Mouse (Mus musculus): ENCODE measurements at regions not wholly inside any gene's neighbourhood (a gene's known extent, or its start where the extent isn't known, plus 50 kb on each side); places are given as distances from the start of the nearest gene placed in this dataset.

DNA sequence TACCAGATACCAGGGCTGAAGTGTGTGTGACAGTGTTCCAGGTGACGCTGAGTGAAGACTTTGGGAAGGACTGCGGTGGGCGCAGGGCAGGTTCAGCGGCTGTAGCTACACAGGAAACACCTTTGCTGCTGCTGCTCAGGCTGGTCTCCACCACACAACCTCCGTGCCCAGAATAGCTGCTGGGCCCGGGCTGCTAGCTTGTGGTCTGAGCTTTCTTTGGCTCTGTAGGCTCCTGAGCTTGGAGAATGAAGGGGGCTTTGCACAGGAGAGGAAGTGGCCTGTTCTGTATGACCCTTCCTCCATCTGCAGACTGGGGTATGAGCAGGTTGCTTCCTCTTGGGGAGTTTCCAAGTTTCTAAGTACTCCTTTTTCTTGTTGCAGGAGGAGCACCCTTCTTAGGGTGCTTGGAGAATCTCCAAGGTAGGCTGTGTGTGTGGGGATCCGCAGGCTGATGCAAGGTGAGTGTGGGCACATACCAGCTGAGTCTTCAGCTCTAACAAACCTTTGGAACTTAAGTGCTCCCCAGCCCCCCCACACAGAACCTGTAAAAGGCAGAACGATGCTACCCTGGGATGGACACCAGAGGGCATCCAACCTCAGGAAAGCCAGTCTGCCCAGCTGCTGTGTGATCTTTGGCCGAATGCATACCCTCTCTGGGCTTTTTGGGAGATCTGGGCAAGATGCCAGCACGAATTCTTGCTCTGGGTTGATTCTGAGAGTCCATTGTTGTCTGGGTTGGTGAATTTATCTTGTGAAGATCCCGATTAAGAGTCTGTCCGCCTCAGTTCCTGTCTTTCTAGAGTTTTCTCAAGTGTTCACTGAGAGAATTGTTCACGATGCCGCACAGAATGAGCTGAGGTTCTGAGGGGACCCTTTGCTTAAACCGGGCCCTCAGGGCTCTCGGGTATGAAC lies 136.6 kb downstream of the Mn1 start:
- no peak for DNase-seq (ENCODE audit: low spot score)

DNA sequence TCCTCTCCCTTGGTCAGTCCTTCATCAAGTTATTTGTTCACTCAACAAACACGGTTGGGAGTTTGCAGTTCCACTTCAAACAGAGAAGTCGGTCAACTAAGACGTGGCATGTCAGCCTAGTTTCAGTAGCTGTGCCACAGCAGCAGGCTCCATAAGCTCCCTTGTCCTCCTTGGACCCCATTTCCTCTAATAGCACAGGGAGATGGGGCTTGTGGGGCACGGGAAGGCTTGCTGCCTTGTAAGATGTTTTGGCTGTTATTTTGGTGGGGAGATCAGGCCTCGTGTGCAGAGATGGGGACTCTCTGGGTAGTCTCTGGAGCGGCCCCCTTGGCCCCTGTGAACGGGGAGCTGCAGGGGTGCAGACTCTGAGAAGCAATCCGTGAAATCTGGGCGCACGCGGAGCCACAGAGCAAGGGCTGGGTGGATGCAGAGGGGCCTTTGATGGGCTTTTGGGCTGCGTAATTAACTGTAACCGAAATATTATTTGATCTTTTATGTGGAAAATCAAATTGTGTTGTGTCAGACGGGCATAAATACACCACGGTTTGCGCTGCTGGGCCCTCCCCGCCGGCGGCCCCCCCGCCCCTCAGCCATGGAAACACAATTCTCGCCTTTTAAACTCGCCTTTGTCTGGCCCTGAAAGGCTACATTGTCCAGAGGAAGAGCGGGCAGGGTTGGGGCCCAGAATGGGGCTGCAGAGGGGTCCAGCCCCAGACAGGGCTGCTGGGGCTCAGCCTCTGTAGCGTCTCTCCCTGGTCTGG lies 137.6 kb downstream of the Mn1 start:
- no peak for DNase-seq (ENCODE audit: low spot score)

DNA sequence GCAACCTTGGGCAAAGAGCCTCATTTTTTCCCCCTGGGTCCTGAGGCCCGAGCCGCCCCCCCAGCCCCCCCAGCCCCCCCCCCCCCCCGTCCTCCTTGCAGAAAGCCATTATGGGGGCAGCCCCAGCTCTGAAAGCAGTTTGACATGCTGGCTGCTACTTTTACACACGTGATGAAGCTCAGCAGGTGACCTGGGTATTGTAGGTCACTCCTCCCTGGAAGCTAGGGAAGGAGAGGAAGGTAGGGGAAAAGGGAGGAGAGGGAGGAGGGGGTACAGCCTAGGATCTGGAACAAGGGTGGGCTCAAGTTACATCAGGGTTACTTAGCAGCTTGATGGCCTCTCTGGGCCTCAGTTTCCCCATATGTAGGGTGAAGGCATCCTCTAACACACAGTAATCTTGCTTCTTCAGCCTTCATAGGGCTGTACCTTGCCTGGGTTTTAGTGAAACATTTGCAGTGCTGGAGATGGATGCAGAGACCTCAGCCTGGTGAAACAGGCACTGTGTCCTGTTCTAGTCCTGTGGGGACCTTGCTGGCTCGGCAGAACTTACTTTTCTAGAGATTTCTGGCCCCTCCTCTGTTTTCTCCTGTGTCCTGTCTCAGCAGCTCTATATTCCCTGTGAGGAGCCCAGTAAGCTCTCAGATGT lies 138.3 kb downstream of the Mn1 start:
- no peak for DNase-seq (ENCODE audit: low spot score)

DNA sequence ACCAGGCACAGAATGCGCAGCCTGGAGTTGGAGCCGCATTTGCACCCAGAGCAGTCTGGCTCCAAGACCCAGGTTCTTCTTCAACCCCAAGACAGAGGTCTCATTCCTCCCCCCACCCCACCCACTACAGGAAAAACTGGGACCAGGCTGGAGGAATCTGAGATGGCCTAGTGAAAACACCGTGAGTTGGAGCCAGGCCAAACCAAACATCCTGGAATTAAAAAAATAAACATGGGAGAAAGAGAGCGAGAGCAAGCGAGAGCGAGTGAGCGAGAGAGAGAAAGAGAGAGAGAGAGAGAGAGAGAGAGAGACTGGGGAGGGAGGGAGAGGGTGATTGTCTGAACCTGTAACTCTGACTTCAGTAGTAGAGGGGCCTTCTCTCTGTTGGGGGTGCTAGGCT lies 138.8 kb downstream of the Mn1 start:
- DNase-seq (ENCODE audit: low spot score): no peak

DNA sequence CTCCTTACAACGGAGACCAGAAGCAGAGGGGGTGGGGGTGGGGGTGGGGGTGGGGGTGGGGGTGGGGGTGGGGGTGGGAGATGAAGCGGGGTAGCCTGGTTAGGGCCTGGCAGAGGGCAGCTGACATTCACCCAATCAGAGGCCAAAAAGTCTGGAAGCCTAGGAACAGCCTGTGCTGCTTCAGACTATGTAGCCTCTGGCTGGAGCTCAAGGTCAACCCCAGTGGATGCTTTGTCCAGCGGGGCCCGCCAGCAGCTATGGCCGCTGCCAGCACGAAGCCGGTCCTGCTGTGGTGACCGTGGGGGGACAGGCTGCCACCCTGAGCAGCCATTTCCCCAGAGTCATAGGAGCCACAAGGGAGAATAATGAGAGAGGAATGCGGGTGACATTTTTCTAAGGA lies 143.3 kb downstream of the Mn1 start:
- peak; percentile 58 for DNase-seq (ENCODE audit: low spot score)

DNA sequence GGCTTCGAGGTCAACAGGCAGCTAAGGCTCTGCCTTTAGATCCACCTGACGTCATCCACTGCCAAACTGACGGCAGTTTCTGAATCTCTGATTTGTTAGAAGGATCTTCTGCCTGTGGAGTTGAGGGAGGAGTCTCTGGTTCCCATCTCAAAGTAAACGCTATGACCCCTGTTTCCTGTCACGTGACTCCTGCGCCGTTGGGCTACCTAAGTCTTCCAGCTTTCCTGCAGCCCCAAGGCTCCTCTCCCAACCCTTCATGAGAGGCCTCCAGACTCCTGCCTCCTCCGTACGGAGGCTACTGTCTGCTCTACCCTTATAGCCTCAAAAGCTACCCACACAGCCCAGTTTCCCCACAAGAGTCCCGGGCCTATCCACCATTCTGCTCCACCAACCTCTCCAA lies 144.1 kb downstream of the Mn1 start:
- no peak for DNase-seq (ENCODE audit: low spot score)

DNA sequence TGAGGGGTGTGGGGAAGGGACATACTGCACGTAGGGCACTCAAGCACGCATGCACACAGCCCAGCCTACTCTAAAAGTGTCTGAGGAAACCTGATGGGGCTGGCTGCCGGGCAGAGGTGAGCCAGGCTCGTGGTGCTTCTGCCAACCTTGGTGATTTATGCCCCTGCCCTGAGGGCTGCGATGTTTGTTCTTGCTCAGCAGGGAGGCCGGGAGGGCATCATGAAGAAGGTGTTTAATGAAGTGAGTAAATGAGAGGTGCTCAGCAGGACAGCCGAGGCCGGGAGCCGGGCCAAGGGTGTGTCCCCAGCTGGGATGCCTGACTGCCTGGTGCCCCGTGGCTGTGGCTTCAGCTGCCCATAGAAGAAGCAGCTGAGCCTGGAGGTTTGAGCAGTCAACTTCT lies 153.7 kb downstream of the Mn1 start:
- no peak for DNase-seq (ENCODE audit: low spot score)

DNA sequence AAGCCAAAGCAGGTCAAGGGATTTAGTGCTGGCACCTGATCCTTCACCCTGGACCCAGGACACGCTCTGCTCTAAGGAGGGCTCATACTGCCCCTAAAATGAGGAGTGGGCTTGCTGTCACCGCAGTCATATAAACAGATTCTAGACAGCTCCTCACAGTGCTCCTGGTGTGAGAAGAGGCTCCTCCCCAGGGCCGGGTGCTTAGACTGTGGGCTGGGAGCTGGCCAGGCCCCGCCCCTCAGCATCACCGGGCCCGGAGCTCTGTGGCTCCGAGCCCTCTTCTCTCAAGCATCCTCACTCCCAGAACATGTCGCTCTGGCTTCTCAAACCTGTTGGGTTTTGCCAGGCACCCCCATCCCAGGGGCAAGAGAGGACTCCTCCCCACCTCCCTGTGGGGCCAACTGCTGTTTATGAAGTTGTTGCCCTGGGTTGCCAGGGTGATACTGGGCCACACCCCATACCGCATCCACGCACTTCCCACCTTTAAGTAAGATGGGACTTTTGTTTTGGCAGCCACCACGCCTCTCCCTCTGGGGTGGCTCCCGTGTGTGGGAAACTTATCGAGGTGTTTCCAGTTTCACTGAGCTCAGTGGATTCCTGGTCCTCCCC lies 156.2 kb downstream of the Mn1 start:
- no peak for DNase-seq (ENCODE audit: low spot score)

DNA sequence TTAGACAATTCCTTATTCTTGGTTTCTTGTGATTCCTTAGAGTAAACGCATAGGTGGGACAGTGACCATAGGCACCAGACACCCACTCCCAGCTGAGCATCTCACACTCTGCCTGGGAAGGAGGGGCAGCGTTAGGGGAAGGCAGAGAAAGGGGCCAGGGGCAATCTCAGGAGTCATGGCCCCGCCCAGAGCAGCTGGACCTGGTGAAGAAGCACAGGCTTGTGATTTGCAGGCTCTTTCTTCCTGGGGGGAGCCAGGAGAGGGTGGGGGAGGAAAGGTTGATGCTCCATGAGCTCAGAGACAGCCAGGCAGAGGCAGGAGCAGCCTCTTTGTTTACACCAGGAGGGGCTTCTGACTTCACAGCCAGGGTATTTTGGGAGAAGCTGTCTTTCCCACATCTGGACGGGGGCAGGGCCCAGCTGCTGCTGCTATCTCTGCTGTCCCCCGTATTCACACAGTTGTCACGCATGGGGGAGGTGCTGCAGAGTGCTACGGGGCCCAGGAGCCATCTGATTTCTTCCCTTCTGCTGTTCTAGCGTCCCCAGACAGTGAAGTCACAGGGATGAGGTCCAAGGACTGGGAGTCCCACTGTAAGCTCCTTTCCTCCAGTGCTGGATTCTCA lies 157.2 kb downstream of the Mn1 start:
- DNase-seq (ENCODE audit: low spot score): no peak

DNA sequence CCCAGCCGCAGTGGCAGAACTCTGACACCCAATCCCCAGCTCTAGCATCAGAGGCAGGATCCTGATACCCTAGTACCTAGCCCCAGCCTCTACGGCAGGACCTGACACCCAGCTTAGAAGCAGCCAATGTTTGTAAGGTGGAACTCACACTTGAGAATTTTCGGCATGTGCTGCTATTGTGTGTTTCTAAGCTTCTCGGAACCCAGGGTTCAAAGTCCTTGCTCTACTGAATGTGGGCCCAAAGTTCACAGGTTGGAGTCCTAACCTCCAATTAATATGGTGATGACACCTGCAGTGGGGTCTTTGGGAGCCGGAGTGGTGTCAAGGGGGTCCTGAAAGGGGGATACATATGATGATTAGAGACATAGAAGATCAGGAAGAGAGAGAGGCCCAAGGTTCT lies 158.2 kb downstream of the Mn1 start:
- no peak for DNase-seq (ENCODE audit: low spot score)

DNA sequence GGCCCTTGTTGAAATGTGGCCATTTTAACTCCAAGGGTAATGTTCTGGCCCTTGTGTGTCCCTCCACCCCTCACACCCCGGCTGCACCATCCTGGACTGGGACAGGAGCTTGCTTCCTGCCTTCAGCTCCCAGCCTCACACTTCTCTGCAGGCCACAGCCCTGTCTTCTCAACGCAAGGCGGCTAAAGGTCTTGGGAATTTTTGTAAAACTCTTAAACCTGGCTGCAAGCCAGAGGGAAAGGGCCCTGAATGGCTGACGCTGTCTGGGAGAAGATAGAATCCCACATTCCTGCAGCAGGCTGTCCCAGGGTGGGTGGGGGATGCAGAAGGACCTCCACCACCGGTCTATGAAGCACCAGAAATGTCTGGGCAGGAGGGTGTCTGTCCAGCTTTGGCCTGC lies 156.3 kb upstream of the Gm26897 start:
- DNase-seq (ENCODE audit: low spot score): no peak

DNA sequence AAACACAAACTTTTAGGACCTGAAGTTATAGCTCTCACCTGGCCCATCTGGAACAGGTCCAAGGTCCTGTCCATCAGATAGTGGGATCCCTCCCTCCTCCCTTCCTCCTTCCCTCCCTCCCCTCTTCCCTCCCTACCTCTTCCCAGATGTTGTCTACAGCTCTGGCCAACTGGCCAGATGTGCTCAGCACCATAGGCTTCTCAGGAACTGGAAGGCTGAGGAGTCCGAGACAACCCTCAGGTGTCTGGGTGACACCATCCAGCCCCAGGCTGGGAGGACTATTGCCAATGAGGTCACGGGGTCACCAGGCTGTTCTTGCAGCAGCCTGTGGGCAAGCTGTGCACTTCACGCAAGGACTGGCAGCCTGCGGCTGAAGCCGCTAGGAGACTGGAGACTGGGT lies 155.6 kb upstream of the Gm26897 start:
- no peak for DNase-seq (ENCODE audit: low spot score)

DNA sequence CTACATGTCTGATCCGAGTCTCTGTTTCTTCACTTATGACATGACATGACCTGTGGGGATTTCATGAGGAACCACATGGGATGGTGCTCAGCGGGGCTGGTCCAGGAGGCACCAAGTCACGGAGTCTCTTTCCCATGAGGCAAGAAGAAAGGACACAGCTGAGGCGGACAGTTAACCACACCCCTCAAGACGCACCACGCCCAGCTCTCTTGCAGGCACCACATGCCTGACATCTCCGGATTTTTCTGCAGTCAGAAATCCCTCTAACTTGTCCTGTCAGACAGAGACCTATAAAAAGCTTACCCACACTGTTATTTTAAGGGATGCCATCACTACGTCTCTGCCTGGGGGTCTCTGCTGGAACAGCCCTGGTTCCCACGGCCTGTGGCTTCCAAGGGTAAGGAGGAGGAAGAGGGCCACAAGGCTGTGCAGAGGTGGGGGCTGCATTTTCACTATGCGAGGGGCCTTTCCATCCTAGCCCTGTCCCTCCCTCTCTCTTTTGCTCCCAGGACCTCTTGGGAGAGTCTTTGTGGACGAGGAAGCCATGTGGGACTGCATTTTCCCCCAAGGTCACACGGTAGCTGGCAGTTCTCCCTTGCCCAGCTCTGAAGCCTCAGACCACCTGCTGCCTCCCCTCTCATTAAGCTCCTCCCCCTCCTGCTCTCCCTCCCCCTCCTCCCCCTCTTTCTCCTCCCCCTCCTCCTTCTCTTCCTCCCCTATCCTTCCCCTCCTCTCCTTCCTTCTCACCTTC lies 154.6 kb upstream of the Gm26897 start:
- no peak for DNase-seq (ENCODE audit: low spot score)

DNA sequence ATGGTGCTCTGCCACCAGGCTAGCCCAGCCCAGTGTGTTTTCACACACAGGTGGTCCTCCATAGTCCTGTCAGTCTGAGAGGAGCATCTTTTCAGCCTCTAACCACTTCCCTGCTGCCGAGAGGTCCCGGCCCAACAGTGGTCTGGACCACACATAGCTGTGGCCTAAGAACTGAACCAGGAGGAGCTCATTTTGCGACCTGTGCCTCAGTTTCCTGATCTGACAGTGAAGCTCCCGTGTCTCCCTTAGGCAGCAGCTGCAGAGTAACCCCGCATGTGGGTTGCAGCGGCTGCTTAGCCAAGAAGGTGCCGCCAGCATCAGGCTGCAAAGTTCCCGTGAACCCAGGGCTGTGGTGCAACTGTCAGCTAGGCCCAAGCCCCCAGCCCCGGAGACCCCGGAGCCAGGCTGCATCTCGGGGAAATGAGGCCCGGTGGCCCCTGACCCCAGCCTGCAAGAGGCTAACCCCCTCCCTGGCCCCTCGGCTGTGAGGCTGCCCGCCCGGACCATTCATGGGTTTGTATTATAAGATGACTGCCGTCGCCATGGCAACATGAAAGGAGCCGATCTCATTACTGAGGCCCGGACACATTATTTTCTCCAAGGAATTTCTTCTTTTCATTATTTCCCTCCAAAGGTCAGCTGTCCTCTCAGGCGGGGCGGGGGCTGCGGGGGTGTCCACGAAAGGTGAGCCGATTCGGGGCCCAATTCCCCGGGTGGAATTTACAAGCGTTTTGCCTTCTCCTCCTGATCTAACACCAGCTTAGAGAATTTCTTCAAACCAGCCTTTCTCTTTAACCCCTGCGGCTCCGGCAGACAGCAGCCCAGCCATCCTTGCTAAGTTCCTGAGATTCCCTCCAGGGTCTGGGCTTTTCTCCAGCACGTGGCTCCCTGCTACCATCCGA lies 152.6 kb upstream of the Gm26897 start:
- no peak for DNase-seq (ENCODE audit: low spot score)

DNA sequence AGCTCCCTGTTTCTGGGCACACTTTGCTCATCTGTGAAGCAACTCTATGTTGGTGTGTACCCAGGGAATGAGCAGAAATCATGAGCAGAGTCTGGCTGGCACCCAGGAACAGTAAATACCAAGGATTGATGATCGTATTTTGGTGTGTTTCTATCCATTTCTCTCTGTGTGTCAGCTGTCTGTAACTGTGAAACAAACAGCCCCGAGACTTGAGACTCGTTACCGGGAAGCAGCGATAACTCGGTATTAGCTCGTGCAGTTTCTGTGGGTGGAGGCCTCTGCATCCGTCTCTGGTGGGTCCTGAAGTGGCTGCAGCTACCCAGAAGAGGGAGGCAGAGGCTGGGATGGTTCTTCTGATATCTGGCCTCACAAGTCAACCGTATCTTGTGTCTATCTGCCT lies 151.7 kb upstream of the Gm26897 start:
- no peak for DNase-seq (ENCODE audit: low spot score)

DNA sequence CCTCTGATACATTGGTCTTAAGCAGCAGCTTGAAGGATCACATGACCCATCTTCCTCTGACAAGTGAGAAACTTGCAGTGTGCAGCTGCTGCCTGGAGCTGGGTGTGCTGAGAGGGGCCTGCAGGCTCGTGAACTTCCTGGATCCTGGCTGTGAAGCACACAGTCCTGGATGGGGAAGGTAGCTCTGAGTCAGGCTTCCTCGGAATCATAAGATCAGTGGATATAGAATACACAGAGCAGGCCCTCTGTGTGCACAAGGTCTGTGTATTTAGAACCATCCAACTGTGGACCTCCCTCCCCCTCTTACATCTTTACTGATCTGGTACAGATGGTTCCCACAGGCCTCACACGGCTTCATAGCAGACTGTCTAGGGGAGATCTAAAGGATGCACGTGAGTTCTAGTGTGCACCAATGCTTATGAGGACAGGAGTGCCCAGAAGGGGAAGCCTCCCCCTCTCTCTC lies 143.1 kb upstream of the Gm26897 start:
- no peak for DNase-seq (ENCODE audit: low spot score)

DNA sequence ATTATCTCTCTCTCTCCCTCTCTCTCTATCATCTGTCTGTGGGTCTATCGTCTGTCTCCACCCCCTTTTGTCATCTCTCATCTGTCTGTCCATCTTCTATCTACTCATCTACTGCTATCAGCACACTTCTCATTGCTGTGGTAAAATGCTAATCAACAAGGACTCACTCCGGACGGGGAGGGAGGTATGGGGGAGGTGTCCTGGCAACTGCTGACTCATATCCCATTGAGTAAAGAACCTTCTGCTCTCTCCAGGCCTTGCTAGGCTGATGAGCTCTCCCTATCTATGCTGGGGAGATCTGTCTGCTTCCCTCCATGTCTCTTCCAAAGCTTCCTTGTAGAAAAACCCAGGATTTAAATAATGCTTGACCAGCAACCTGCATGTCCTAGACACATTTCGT lies 140.9 kb upstream of the Gm26897 start:
- no peak for DNase-seq (ENCODE audit: low spot score)

DNA sequence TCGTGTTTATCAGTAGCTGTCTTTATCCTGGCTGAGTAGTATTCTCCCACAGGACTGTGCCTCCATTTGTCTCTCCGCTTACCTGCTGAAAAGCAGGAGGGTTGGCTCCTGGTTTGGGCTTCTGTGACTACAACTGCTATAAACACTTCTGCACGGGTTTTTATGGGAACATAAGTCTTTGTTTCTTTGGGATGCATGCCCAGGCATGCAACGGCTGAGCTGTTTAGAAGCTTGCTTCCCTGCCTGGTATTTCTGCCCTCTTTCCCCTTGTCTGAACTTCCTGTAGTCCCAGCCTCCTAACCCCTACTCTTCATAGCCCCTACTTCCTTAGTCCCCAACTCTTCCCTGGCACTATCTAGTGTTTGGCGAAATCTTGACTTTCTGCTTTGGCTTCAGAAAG lies 139.6 kb upstream of the Gm26897 start:
- no peak for DNase-seq (ENCODE audit: low spot score)

DNA sequence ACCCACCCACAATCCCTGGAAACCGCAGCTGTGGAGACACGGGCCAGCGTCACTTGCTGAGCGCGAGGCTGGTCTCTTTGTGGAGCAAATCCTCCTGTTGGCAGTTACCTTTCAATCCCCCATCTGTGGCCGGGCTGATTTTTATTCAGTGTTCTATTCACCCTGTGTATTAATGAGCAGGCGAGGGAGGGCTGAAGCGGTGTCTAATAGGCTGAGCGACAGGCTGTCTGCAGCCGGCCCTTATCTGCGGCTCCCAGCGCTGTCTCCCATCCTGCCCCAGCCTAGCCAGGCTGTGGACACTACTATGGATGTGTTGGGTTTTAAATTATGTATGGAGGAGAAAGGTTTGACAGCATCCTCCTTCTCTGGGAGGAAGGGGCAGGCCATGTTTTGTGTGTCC lies 138.3 kb upstream of the Gm26897 start:
- DNase-seq (ENCODE audit: low spot score): no peak

DNA sequence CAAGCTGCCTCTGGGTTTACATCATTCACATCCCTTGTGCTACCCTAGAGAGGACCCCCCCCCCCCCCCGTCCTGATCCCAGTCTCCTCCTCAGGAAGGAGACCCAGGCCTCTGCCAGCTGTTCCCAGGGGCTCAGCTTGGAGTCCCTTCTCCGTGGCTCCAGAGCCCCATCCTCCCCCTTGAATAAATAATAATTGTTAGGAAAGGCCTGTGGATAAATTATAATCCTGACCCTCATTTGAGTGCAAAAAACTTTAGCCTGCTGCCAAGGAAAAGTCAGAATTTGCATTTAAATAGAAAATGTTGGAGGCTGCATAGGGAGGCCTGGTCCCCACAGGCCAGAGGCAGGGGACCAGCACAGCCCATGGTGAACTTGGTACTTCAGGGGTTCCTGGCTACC lies 136.0 kb upstream of the Gm26897 start:
- no peak for DNase-seq (ENCODE audit: low spot score)
